Mouse (Mus musculus) lung, adult 2 months (tissue): Measurements from ENCODE around the gene Prf1. TPM values are rescaled to one million over a fixed set of nuclear protein-coding genes. Genes with fewer than 3 reads are reported as not detected.

Source experiments
- DNase-seq: peaks from one replicate; pipeline ENCODE4 v3.0.0; 2022
- H3K4me1 ChIP-seq: fragments of 200-500 bp; 2 replicates; pipeline ENCODE4 v1.6.1; 2011; ENCODE audit warnings: low read length; ENCODE audit not compliant: control insufficient read depth, insufficient read depth
- H3K4me3 ChIP-seq: fragments of 200-500 bp; replicated peaks from 2 replicates; pipeline ENCODE3; 2011; ENCODE audit warnings: low read depth, mild to moderate bottlenecking, control low read depth, low read length; ENCODE audit errors: extremely low read depth
- CTCF ChIP-seq: fragments of 200-500 bp; IDR thresholded peaks from 2 replicates; pipeline ENCODE4 v1.5.1; 2011; ENCODE audit warnings: mild to moderate bottlenecking, low read length, control low read depth; ENCODE audit not compliant: insufficient read depth
- POLR2A ChIP-seq: fragments of 200-500 bp; IDR thresholded peaks from 2 replicates; pipeline ENCODE4 v1.6.1; 2011; ENCODE audit warnings: low read depth, mild to moderate bottlenecking, control low read depth, low read length, borderline replicate concordance; ENCODE audit errors: extremely low read depth
- WGBS: fragments of 180-500 bp; shearing (Covaris S2); methylation state at CpG from one replicate; pipeline ENCODE4 v1.1.7; 2018; 5-methylcytosine and 5-hydroxymethylcytosine counted together
- polyA plus RNA-seq: library from polyadenylated mRNA; depleted of rRNA; stranded (reverse); fragments of >200 nt; gene quantifications from 2 replicates; pipeline ENCODE4 v1.2.3, GENCODE M21; 2012

The Prf1 gene
- polyA plus RNA-seq, 1 experiment, result 6.2 TPM

GRCm38 (mm10) chr10:61308706-61309320 is 11.2 kb downstream of the Prf1 start:
- TF ChIP-seq CTCF (no peak), POLR2A (no peak)
- no peak for DNase-seq
- Histone ChIP-seq H3K4me1 (no peaks in the 10 kb centered on the region), H3K4me3 (no peak overlapping the region)
- 61% methylated on average over 11 of the region's 12 CpGs for WGBS

- Histone ChIP-seq H3K4me1 (no peaks in the 10 kb centered on the region), H3K4me3 (no peak overlapping the region)
- TF ChIP-seq CTCF, result no peak
- no peak for TF ChIP-seq POLR2A
- DNase-seq, result no peak
- WGBS, result 74% methylated on average over 6 of the region's 6 CpGs
Observed at GRCm38 (mm10) chr10:61312159-61312558, 14.5 kb downstream of the Prf1 start.

DNA sequence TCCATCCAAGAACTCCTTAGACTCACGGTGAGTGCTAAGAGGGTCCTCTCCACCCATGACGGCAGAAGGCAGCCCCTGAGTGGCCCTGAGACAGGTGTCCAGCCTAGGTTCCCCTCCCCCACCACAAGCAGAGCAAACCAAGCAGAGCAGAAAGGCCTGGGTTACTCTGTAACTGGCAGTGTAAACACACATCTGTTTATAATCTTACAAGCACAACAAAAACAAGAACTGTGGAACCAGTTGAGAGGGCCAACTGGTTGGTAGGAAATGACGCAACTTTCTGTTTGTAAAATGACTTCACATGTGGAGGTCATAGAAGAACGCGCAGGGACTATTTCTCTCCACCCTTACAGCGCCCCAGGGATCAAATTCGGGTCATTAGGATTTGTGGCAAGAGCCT is 15.1 kb downstream of the Prf1 start:
- H3K4me3 ChIP-seq, result no peak overlapping the region

DNA sequence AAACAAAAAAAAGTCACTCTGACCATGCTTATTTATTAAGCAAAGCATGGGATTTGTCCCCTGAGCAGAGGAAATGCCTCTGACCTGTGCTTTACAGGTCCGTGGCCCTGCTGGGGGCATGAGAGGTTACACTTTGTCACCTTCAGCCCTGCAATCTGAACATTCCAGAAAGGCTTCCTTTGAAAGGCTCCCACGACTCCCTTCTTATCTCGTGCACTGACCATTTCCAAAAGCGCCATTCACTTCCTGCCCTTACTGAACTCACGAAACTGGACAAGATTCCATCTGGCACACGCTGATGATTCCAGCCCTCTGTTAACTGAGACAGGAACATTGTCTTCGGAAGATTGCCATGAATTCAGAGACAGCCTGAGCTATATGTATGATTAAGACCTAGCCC is 16.1 kb downstream of the Prf1 start:
- 28% methylated on average over 7 of the region's 7 CpGs for WGBS
- Histone ChIP-seq H3K4me3 (no peak overlapping the region), H3K4me1 (no peaks in the 10 kb centered on the region)
- no peak for DNase-seq
- TF ChIP-seq POLR2A (no peak), CTCF (no peak)

More for the DNA sequence above, 15.1 kb downstream of the Prf1 start:
- no peaks in the 10 kb centered on the region for H3K4me1 ChIP-seq
- WGBS, result 27% methylated on average over 7 of the region's 7 CpGs
- no peak for TF ChIP-seq POLR2A
- no peak for TF ChIP-seq CTCF
- no peak for DNase-seq

- no peak overlapping the region for H3K4me3 ChIP-seq
- no peaks in the 10 kb centered on the region for H3K4me1 ChIP-seq
- TF ChIP-seq POLR2A, result no peak
- no peak for TF ChIP-seq CTCF
- WGBS, result 67% methylated on average over 9 of the region's 9 CpGs
- DNase-seq, result no peak
Observed at GRCm38 (mm10) chr10:61315324-61315880, 17.8 kb downstream of the Prf1 start.

DNA sequence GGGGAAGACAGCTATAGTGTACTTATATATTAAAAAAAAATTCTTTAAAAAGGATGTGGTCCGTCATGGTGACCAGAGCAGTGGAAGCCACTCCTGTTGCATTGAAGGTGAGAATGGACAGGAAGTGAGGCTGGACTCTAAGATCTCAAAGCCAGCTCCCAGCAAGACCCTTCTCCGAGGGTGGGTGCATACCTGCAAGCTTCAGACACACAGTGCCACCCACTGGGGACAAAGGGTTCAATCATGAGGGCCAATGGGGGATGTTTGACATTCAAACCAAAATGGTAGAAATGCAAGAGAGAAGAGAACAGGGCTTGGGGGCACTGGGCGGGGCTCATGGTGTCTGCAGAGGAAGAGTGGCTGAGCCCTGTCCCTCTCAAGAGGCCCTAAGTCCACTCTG is 20.9 kb downstream of the Prf1 start:
- H3K4me3 ChIP-seq, result no peak overlapping the region
- TF ChIP-seq CTCF (no peak), POLR2A (no peak)
- no peaks in the 10 kb centered on the region for H3K4me1 ChIP-seq
- WGBS, result 87% methylated on average over 3 of the region's 3 CpGs
- DNase-seq, result no peak

DNA sequence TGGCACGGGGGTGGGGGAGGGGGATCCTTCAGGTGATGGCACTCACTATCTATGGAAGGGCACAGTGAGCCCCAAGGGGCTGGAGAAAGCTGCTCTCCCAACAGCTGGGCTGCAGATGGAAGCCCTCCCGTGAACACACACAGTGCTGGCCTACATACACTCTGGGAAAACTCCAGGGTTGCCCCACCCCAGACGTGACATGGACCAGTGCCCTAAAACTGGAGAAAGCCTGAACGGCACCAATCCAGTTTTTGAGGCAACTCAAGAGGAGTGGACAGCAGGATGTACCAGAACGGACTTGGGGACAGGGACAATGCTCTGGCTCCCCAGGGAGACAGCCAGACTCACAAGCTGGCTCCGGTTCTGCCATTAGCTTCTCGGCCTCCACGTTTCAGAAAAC is 27.1 kb downstream of the Prf1 start:
- no peak for DNase-seq
- no peaks in the 10 kb centered on the region; the same call in 1 of the 2 replicates for H3K4me1 ChIP-seq
- WGBS, result 63% methylated on average over 8 of the region's 8 CpGs
- TF ChIP-seq POLR2A (no peak), CTCF (no peak)
- H3K4me3 ChIP-seq, result no peak overlapping the region

DNA sequence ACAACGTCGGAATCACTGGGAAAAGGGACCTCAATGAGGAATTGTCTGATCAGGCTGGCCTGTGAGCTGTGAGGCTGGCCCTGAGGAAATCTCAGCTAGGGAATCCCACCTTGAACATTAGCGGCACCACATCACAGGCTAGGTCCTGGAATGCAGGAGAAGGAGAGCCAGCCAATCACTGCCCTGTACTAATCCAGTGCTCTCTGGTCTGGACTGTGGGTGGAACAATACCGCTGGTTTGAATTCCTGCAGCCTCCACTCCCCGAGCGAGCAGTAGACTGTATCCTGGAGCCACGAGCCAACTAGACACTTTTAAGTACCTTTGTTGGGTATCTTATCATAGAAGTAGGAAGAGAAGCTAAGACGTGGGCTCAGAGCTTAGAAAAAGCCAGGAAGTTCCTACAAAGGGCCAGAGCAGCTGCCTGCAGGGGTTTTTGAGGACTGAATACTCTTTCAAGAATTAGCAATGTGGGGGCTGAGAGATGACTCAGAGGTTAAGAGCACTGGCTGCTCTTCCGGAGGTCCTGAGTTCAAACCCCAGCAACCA is 28.2 kb downstream of the Prf1 start:
- no peak for DNase-seq
- no peak overlapping the region for H3K4me3 ChIP-seq
- TF ChIP-seq POLR2A (no peak), CTCF (no peak)
- no peaks in the 10 kb centered on the region; the same call in 1 of the 2 replicates for H3K4me1 ChIP-seq
- 58% methylated on average over 9 of the region's 9 CpGs for WGBS

DNA sequence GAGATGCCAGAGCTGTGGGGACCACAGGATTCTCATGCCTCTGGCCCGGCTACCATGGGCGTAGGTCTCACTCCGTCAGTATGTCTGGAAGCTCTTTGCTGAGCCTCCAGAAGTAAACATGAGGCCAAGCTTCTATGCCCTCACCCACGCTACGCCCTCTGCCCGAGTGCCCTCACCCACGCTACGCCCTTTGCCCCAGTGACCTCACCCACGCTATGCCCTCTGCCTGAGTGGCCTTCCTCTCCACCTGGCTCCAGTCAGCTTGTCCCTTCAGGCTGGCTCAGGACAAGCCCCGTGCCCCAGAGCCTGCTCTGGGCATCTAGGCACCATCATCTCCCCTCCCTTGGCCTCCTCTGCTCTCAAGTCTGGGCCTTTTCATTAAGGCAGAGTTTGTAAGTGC is 29.9 kb downstream of the Prf1 start:
- TF ChIP-seq POLR2A (no peak), CTCF (no peak)
- H3K4me1 ChIP-seq, result no peaks in the 10 kb centered on the region; the same call in 1 of the 2 replicates
- DNase-seq, result no peak
- 82% methylated on average over 10 of the region's 10 CpGs for WGBS
- H3K4me3 ChIP-seq, result no peak overlapping the region

DNA sequence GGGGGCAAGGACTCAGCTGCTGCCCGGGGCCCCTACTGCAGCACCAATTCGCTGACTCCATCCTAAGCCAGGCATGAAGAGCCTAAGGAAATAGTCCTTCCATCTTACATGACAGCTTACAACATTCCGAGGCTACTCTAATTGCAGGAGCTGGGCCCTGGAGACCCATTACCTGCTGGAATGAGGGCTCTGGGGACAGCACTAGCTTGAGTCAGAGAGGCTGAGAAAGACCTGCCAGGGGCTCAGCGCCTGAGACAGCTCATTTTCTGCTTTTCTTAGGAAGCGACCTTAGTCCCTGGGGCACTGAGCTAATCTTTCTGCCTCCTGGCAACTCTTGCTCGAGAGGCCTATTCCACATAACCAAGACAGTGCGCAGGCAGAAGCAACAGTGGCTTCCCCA is 31.3 kb downstream of the Prf1 start:
- Histone ChIP-seq H3K4me3 (no peak overlapping the region), H3K4me1 (no peaks in the 10 kb centered on the region; the same call in 1 of the 2 replicates)
- TF ChIP-seq POLR2A (no peak), CTCF (no peak)
- WGBS, result 75% methylated on average over 7 of the region's 7 CpGs
- DNase-seq, result no peak

DNA sequence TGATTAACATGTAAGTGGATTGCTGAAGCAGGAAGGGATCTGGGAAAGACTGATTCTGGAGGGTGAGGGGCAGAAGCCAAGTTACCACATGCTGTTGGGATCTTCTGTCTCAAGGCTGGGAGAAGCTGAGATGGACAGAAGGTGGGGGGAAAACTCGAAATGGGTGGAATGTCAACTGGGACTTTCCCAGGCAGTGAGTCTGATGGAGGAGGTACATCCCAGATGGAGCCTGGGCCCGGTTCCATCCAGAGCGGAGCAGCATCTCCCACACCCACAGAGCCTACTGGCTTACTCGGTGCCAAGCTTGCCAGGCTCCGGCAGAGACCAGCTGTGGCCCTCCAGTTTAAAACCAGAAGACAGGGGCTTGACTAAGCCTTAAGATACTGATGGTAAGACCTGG is 33.4 kb downstream of the Prf1 start:
- no peaks in the 10 kb centered on the region for H3K4me1 ChIP-seq
- 73% methylated on average over 5 of the region's 5 CpGs for WGBS
- no peak for DNase-seq
- no peak overlapping the region for H3K4me3 ChIP-seq
- TF ChIP-seq CTCF (no peak), POLR2A (no peak)
